Mouse (Mus musculus) v-Abl transformed pro-B cells (cell line): Measurements from ENCODE around the gene Gm9821.

Experiments used
- in situ Hi-C, 2 experiments: fragments of 400-800 bp; cut with MboI; formaldehyde crosslinking; loops; one replicate each; pipeline ENCODE4 v1.15.1; 2025; ENCODE audit not compliant: unreplicated experiment in 2 of 2

The Gm9821 gene

GRCm38 (mm10) chr2:91942356-91942755 is 3.1 kb upstream of the Gm9821 start:
- in situ Hi-C loops = loop anchor here in 1 of 2 experiments (5.0 kb wide), 2 partner anchors 45 to 115 kb away; no protein-coding TSS in a partner anchor

GRCm38 (mm10) chr2:91944170-91944950 is 1.1 kb upstream of the Gm9821 start:
- in situ Hi-C loops = loop anchor here in 1 of 2 experiments (5.0 kb wide), 2 partner anchors 43 to 113 kb away; no protein-coding TSS in a partner anchor

- in situ Hi-C loops = loop anchor here in 1 of 2 experiments (5.0 kb wide), 1 partner anchor 40 kb away; no protein-coding TSS in a partner anchor
Observed at GRCm38 (mm10) chr2:91946836-91947235, 1.3 kb downstream of the Gm9821 start.

- in situ Hi-C loops = loop anchor here in 1 of 2 experiments (5.0 kb wide), 1 partner anchor 40 kb away; no protein-coding TSS in a partner anchor
Observed at GRCm38 (mm10) chr2:91947397-91948150, 2.1 kb downstream of the Gm9821 start.

GRCm38 (mm10) chr2:91948151-91948509 is 2.6 kb downstream of the Gm9821 start:
- in situ Hi-C loops = loop anchor here in 1 of 2 experiments (5.0 kb wide), 1 partner anchor 39 kb away; no protein-coding TSS in a partner anchor

GRCm38 (mm10) chr2:91948792-91949241 is 3.3 kb downstream of the Gm9821 start:
- in situ Hi-C loops = loop anchor here in 1 of 2 experiments (5.0 kb wide), 1 partner anchor 38 kb away; no protein-coding TSS in a partner anchor

GRCm38 (mm10) chr2:91949411-91950274 is 4.1 kb downstream of the Gm9821 start:
- in situ Hi-C loops = loop anchor here (5.0 to 25.0 kb wide), 3 partner anchors 38 to 1488 kb away; partner anchors contain the start of gene Trp53i11 (in 1 of the 2)

- in situ Hi-C loops = loop anchor here in 1 of 2 experiments (25.0 kb wide), 2 partner anchors 1237 to 1487 kb away; partner anchors contain the start of gene Trp53i11
Observed at GRCm38 (mm10) chr2:91950275-91951085, 5.0 kb downstream of the Gm9821 start.

- in situ Hi-C loops = loop anchor here in 1 of 2 experiments (25.0 kb wide), 2 partner anchors 1233 to 1483 kb away; partner anchors contain the start of gene Trp53i11
Observed at GRCm38 (mm10) chr2:91953825-91954224, 8.3 kb downstream of the Gm9821 start.

GRCm38 (mm10) chr2:91955121-91955591 is 9.7 kb downstream of the Gm9821 start:
- in situ Hi-C loops = loop anchor here in 1 of 2 experiments (25.0 kb wide), 2 partner anchors 1232 to 1482 kb away; partner anchors contain the start of gene Trp53i11

GRCm38 (mm10) chr2:91955875-91956274 is 10.4 kb downstream of the Gm9821 start:
- in situ Hi-C loops = loop anchor here in 1 of 2 experiments (25.0 kb wide), 2 partner anchors 1231 to 1481 kb away; partner anchors contain the start of gene Trp53i11

- in situ Hi-C loops = loop anchor here in 1 of 2 experiments (25.0 kb wide), 2 partner anchors 1230 to 1480 kb away; partner anchors contain the start of gene Trp53i11
Observed at GRCm38 (mm10) chr2:91957096-91957495, 11.6 kb downstream of the Gm9821 start.

- in situ Hi-C loops = loop anchor here in 1 of 2 experiments (25.0 kb wide), 2 partner anchors 1229 to 1479 kb away; partner anchors contain the start of gene Trp53i11
Observed at GRCm38 (mm10) chr2:91958049-91958448, 12.5 kb downstream of the Gm9821 start.

GRCm38 (mm10) chr2:91958701-91959457 is 13.4 kb downstream of the Gm9821 start:
- in situ Hi-C loops = loop anchor here in 1 of 2 experiments (25.0 kb wide), 2 partner anchors 1228 to 1478 kb away; partner anchors contain the start of gene Trp53i11

- in situ Hi-C loops = loop anchor here in 1 of 2 experiments (25.0 kb wide), 2 partner anchors 1228 to 1478 kb away; partner anchors contain the start of gene Trp53i11
Observed at GRCm38 (mm10) chr2:91959544-91960410, 14.3 kb downstream of the Gm9821 start.

GRCm38 (mm10) chr2:91960459-91960858 is 15.0 kb downstream of the Gm9821 start:
- in situ Hi-C loops = loop anchor here in 1 of 2 experiments (25.0 kb wide), 2 partner anchors 1227 to 1477 kb away; partner anchors contain the start of gene Trp53i11
